Mouse (Mus musculus): ENCODE data around the gene Myom3. TPM values are rescaled to one million over a fixed set of nuclear protein-coding genes. Genes with fewer than 3 reads are reported as not detected.
A peak's percentile ranks its signal among the peaks of the same experiment; 100 is the strongest.

Gene Myom3
- polyA plus RNA-seq, 1 experiment from 2014 or later = 0.20 TPM

- no peak overlapping the region for H3K4me2 ChIP-seq
- ATAC-seq (ENCODE audit: low read depth) = no peak
Measured at GRCm38 (mm10) chr4:135814896-135815295, 55.4 kb downstream of the Myom3 start.

GRCm38 (mm10) chr4:135816905-135817622 lies 57.5 kb downstream of the Myom3 start:
- WGBS (ENCODE audit: insufficient replicate concordance) = 13% methylated on average over 12 of the region's 12 CpGs
- Histone ChIP-seq H3K4me1 (replicated peaks) (peaks cover 21% of the 10 kb centered on the region), H3K9me3 (replicated peaks) (peaks cover 4% of the 10 kb centered on the region; the same call in 1 of the 2 replicates), H3K9ac (no peak overlapping the region), H3K4me2 (peak overlapping the region; percentile 30), H3K4me3 (replicated peaks) (no peak overlapping the region), H3K36me3 (no peaks in the 10 kb centered on the region), H3K27me3 (no peaks in the 10 kb centered on the region), H3K27ac (peak overlapping the region; percentile 60)
- ATAC-seq (ENCODE audit: low read depth) (peak; percentile 83), DNase-seq (peak; percentile 57)

More at GRCm38 (mm10) chr4:135814896-135815295, 55.4 kb downstream of the Myom3 start:
- Histone ChIP-seq H3K27me3 (no peaks in the 10 kb centered on the region), H3K4me1 (replicated peaks) (peaks cover 27% of the 10 kb centered on the region), H3K4me3 (replicated peaks) (no peak overlapping the region), H3K36me3 (no peaks in the 10 kb centered on the region), H3K27ac (no peak overlapping the region), H3K9ac (no peak overlapping the region), H3K9me3 (replicated peaks) (peaks cover 4% of the 10 kb centered on the region; the same call in 1 of the 2 replicates)
- WGBS (ENCODE audit: insufficient replicate concordance) = 66% methylated on average over 7 of the region's 7 CpGs
- DNase-seq = no peak

- DNase-seq (no peak), ATAC-seq (ENCODE audit: low read depth) (no peak)
- H3K9ac ChIP-seq = no peak overlapping the region
Measured at GRCm38 (mm10) chr4:135818366-135818765, 58.9 kb downstream of the Myom3 start.

GRCm38 (mm10) chr4:135819826-135820526 lies 60.5 kb downstream of the Myom3 start:
- Histone ChIP-seq H3K36me3 (no peaks in the 10 kb centered on the region), H3K27ac (no peak overlapping the region), H3K9ac (no peak overlapping the region), H3K4me3 (replicated peaks) (no peak overlapping the region), H3K27me3 (no peaks in the 10 kb centered on the region), H3K9me3 (replicated peaks) (no peaks in the 10 kb centered on the region), H3K4me2 (no peak overlapping the region), H3K4me1 (replicated peaks) (peaks cover 19% of the 10 kb centered on the region)
- WGBS (ENCODE audit: insufficient replicate concordance) = 57% methylated on average over 17 of the region's 17 CpGs
- ATAC-seq (ENCODE audit: low read depth) (no peak), DNase-seq (no peak)

More at GRCm38 (mm10) chr4:135818366-135818765, 58.9 kb downstream of the Myom3 start:
- Histone ChIP-seq H3K4me2 (no peak overlapping the region), H3K27ac (no peak overlapping the region), H3K4me1 (replicated peaks) (peaks cover 21% of the 10 kb centered on the region), H3K4me3 (replicated peaks) (no peak overlapping the region), H3K27me3 (no peaks in the 10 kb centered on the region), H3K36me3 (no peaks in the 10 kb centered on the region), H3K9me3 (replicated peaks) (0 out of 2 replicates have a peak, but pooled peaks cover under 1% of the 10 kb centered on the region)
- 78% methylated on average over 3 of the region's 3 CpGs for WGBS (ENCODE audit: insufficient replicate concordance)

- Histone ChIP-seq H3K9me3 (replicated peaks) (no peaks in the 10 kb centered on the region), H3K9ac (no peak overlapping the region), H3K4me2 (no peak overlapping the region), H3K4me1 (replicated peaks) (peaks cover 17% of the 10 kb centered on the region), H3K27ac (no peak overlapping the region), H3K36me3 (no peaks in the 10 kb centered on the region), H3K27me3 (no peaks in the 10 kb centered on the region), H3K4me3 (replicated peaks) (no peak overlapping the region)
- DNase-seq = no peak
- no peak for ATAC-seq (ENCODE audit: low read depth)
- 79% methylated on average over 4 of the region's 4 CpGs for WGBS (ENCODE audit: insufficient replicate concordance)
Measured at GRCm38 (mm10) chr4:135821772-135822171, 62.3 kb downstream of the Myom3 start.

GRCm38 (mm10) chr4:135823298-135823697 lies 63.8 kb downstream of the Myom3 start:
- H3K9me3 ChIP-seq (replicated peaks) = no peaks in the 10 kb centered on the region
- no peak overlapping the region for H3K27ac ChIP-seq
- H3K9ac ChIP-seq = no peak overlapping the region
- H3K4me1 ChIP-seq (replicated peaks) = peaks cover 2% of the 10 kb centered on the region; the same call in 1 of the 2 replicates
- H3K4me3 ChIP-seq (replicated peaks) = no peak overlapping the region
- DNase-seq (no peak), ATAC-seq (ENCODE audit: low read depth) (no peak)
- 58% methylated on average over 2 of the region's 2 CpGs for WGBS (ENCODE audit: insufficient replicate concordance)
- H3K4me2 ChIP-seq = no peak overlapping the region
- H3K27me3 ChIP-seq = no peaks in the 10 kb centered on the region
- H3K36me3 ChIP-seq = no peaks in the 10 kb centered on the region

- no peak for DNase-seq
- WGBS (ENCODE audit: insufficient replicate concordance) = 63% methylated on average over 8 of the region's 8 CpGs
- H3K27ac ChIP-seq = no peak overlapping the region
- no peaks in the 10 kb centered on the region for H3K9me3 ChIP-seq (replicated peaks)
- H3K27me3 ChIP-seq = no peaks in the 10 kb centered on the region
- H3K36me3 ChIP-seq = no peaks in the 10 kb centered on the region
- H3K4me3 ChIP-seq (replicated peaks) = no peak overlapping the region
- no peak overlapping the region for H3K9ac ChIP-seq
- no peaks in the 10 kb centered on the region for H3K4me1 ChIP-seq (replicated peaks)
- ATAC-seq (ENCODE audit: low read depth) = no peak
- no peak overlapping the region for H3K4me2 ChIP-seq
Measured at GRCm38 (mm10) chr4:135824254-135824653, 64.7 kb downstream of the Myom3 start.

- no peaks in the 10 kb centered on the region for H3K9me3 ChIP-seq (replicated peaks)
- H3K4me3 ChIP-seq (replicated peaks) = no peak overlapping the region
- DNase-seq (no peak), ATAC-seq (ENCODE audit: low read depth) (no peak)
- 60% methylated on average over 11 of the region's 11 CpGs for WGBS (ENCODE audit: insufficient replicate concordance)
- no peak overlapping the region for H3K4me2 ChIP-seq
- no peaks in the 10 kb centered on the region; the same call in 1 of the 2 replicates for H3K4me1 ChIP-seq (replicated peaks)
- no peak overlapping the region for H3K9ac ChIP-seq
- H3K27me3 ChIP-seq = no peaks in the 10 kb centered on the region
- H3K27ac ChIP-seq = no peak overlapping the region; the same call in 1 of the 2 replicates
- H3K36me3 ChIP-seq = no peaks in the 10 kb centered on the region
Measured at GRCm38 (mm10) chr4:135828491-135828890, 69.0 kb downstream of the Myom3 start.

GRCm38 (mm10) chr4:135832070-135832469 lies 72.6 kb downstream of the Myom3 start:
- no peak overlapping the region for H3K27ac ChIP-seq
- no peak overlapping the region for H3K4me3 ChIP-seq (replicated peaks)
- ATAC-seq (ENCODE audit: low read depth) (no peak), DNase-seq (no peak)
- no peaks in the 10 kb centered on the region; the same call in 1 of the 2 replicates for H3K4me1 ChIP-seq (replicated peaks)
- H3K36me3 ChIP-seq = no peaks in the 10 kb centered on the region
- no peaks in the 10 kb centered on the region for H3K27me3 ChIP-seq
- H3K4me2 ChIP-seq = no peak overlapping the region
- no peak overlapping the region for H3K9ac ChIP-seq
- no peaks in the 10 kb centered on the region for H3K9me3 ChIP-seq (replicated peaks)
- WGBS (ENCODE audit: insufficient replicate concordance) = 75% methylated on average over 11 of the region's 11 CpGs

GRCm38 (mm10) chr4:135833301-135834123 lies 74.0 kb downstream of the Myom3 start:
- no peak for ATAC-seq (ENCODE audit: low read depth)
- H3K4me3 ChIP-seq (replicated peaks) = no peak overlapping the region
- no peaks in the 10 kb centered on the region; the same call in 1 of the 2 replicates for H3K4me1 ChIP-seq (replicated peaks)
- no peak overlapping the region for H3K4me2 ChIP-seq
- no peaks in the 10 kb centered on the region for H3K27me3 ChIP-seq
- no peak for DNase-seq
- 72% methylated on average over 12 of the region's 12 CpGs for WGBS (ENCODE audit: insufficient replicate concordance)
- H3K27ac ChIP-seq = no peak overlapping the region
- no peaks in the 10 kb centered on the region for H3K9me3 ChIP-seq (replicated peaks)
- no peak overlapping the region for H3K9ac ChIP-seq
- H3K36me3 ChIP-seq = no peaks in the 10 kb centered on the region

Measured in liver, embryonic 13.5 days (tissue).